In genomic region chr7:110087914-110088313, GRCm38 (mm10) we compare ENCODE assay signal across 17 mouse cellular contexts. TPM values are rescaled to one million over a fixed set of nuclear protein-coding genes. Genes with fewer than 3 reads are reported as not detected.
A peak's percentile ranks its signal among the peaks of the same experiment; 100 is the strongest.
DNase-seq lines count a peak whose midpoint lies in the region; ATAC-seq and TF ChIP-seq lines count a peak whose summit lies in the region.
"Had no signal": no experiment of that assay in that cellular context is flagged by ENCODE, and none has a peak within 500 bp of the region (broad histone marks: within the 10 kb centered on the region; RNA-seq: fewer than 3 reads in every experiment).

No protein-coding gene starts in this region.

- peaks cover 66% of the 10 kb centered on the region for H3K36me3 ChIP-seq in kidney, embryonic 16.5 days (ENCODE audit: insufficient read depth, low read length)
- peaks cover 98% of the 10 kb centered on the region for H3K36me3 ChIP-seq in liver, embryonic 12.5 days
- H3K36me3 ChIP-seq in myocyte (ENCODE audit: control insufficient read depth, insufficient read depth), result peaks cover 69% of the 10 kb centered on the region
- H3K36me3 ChIP-seq in midbrain, postnatal 0 days (ENCODE audit: insufficient read depth, low read length), result peaks cover 42% of the 10 kb centered on the region

- DNase-seq in kidney, postnatal 25 days, result no peak
- DNase-seq in Patski (ENCODE audit: low read depth, low spot score), result peak; percentile 71
- DNase-seq in retina, postnatal 1 day, result no peak
- no peak for DNase-seq in midbrain, postnatal 0 days (ENCODE audit: low spot score)
- DNase-seq in gastrocnemius, postnatal 14 days, result no peak
- DNase-seq: adrenal gland, adult 2 months; cerebellum, adult 11-12 months; cerebellum, postnatal 36 days; gastrocnemius, adult 2 months; heart, postnatal 10 days; thymus, adult 2 months had no signal

- no peak overlapping the region for H3ac ChIP-seq in myocyte (ENCODE audit: control insufficient read depth, insufficient read length)

- no peak overlapping the region for H3K9ac ChIP-seq in kidney, embryonic 16.5 days (replicated peaks; ENCODE audit: low read length)
- no peak overlapping the region for H3K9ac ChIP-seq in liver, embryonic 12.5 days
- H3K9ac ChIP-seq in midbrain, postnatal 0 days (replicated peaks; ENCODE audit: low read length, poor library complexity, severe bottlenecking), result no peak overlapping the region
- H3K9ac ChIP-seq: hindbrain, embryonic 14.5 days; limb, embryonic 12.5 days had no signal

- no peak overlapping the region for H3K4me3 ChIP-seq in kidney, embryonic 16.5 days (ENCODE audit: low read length)
- no peak overlapping the region for H3K4me3 ChIP-seq in liver, embryonic 12.5 days
- H3K4me3 ChIP-seq in myocyte, result no peak overlapping the region
- H3K4me3 ChIP-seq in midbrain, postnatal 0 days (ENCODE audit: low read depth, low read length), result no peak overlapping the region
- H3K4me3 ChIP-seq: gastrocnemius, adult 2 months; limb, embryonic 12.5 days had no signal

- POLR2A ChIA-PET in Patski (lab: Charles Lee), result no interaction called here

- H3K79me2 ChIP-seq in myocyte (ENCODE audit: control insufficient read depth, insufficient read depth), result no peaks in the 10 kb centered on the region

- no peak for TF ChIP-seq POLR2A in myocyte (IDR thresholded peaks at IDR 0.05; ENCODE audit: insufficient read length, low read depth)

- H3K4me1 ChIP-seq in kidney, embryonic 16.5 days (ENCODE audit: insufficient read depth, low read length), result 0 out of 2 replicates have a peak, but pooled peaks cover 3% of the 10 kb centered on the region
- peaks cover 4% of the 10 kb centered on the region; the same call in 1 of the 2 replicates for H3K4me1 ChIP-seq in liver, embryonic 12.5 days
- no peaks in the 10 kb centered on the region for H3K4me1 ChIP-seq in midbrain, postnatal 0 days (ENCODE audit: insufficient read depth, low read length)
- H3K4me1 ChIP-seq: limb, embryonic 12.5 days had no signal

- in situ Hi-C loops in Patski (cut with MboI; ENCODE audit: low pct_unique_long_range_greater_than_20kb), result no loop called here

- intact Hi-C loops in gastrocnemius, postnatal 14 days (cut with DNase I; ENCODE audit: low total_unique reads), result no loop called here

- no peaks in the 10 kb centered on the region for H3K9me3 ChIP-seq in kidney, embryonic 16.5 days (ENCODE audit: low read length)
- H3K9me3 ChIP-seq in liver, embryonic 12.5 days (replicated peaks), result no peaks in the 10 kb centered on the region
- no peaks in the 10 kb centered on the region for H3K9me3 ChIP-seq in midbrain, postnatal 0 days (ENCODE audit: low read length)
- H3K9me3 ChIP-seq: limb, embryonic 12.5 days had no signal

- H3K4me2 ChIP-seq in kidney, embryonic 16.5 days (replicated peaks; ENCODE audit: low read depth, low read length), result no peak overlapping the region
- H3K4me2 ChIP-seq in liver, embryonic 12.5 days, result no peak overlapping the region
- H3K4me2 ChIP-seq in myocyte (ENCODE audit: low read depth), result no peak overlapping the region
- no peak overlapping the region for H3K4me2 ChIP-seq in midbrain, postnatal 0 days (ENCODE audit: low read depth, low read length, poor library complexity, severe bottlenecking)
- H3K4me2 ChIP-seq: hindbrain, embryonic 14.5 days; limb, embryonic 12.5 days had no signal

- TF ChIP-seq CTCF in Patski (IDR thresholded peaks at IDR 0.05), result no peak
- no peak for TF ChIP-seq CTCF in midbrain, postnatal 0 days (IDR thresholded peaks at IDR 0.05)

- peak; percentile 67; the same call in 1 of the 2 replicates for ATAC-seq in kidney, embryonic 16.5 days (ENCODE audit: low FRiP score, low TSS enrichment)
- ATAC-seq in Patski, result peak; percentile 47
- ATAC-seq in liver, embryonic 12.5 days, result peak; percentile 67
- no peak for ATAC-seq in midbrain, postnatal 0 days (ENCODE audit: low FRiP score)
- ATAC-seq: forebrain, embryonic 16.5 days had no signal

- CTCF ChIA-PET in Patski (lab: Charles Lee), result no interaction called here

- H3K27ac ChIP-seq in kidney, embryonic 16.5 days (ENCODE audit: low read length), result peak overlapping the region; percentile 73
- H3K27ac ChIP-seq in liver, embryonic 12.5 days, result no peak overlapping the region
- H3K27ac ChIP-seq in midbrain, postnatal 0 days (ENCODE audit: low read depth, low read length), result no peak overlapping the region
- H3K27ac ChIP-seq: gastrocnemius, adult 2 months; hindbrain, embryonic 14.5 days; limb, embryonic 12.5 days had no signal

- WGBS in kidney, embryonic 16.5 days, result 66% methylated on average over 4 of the region's 4 CpGs
- 72% methylated on average over 4 of the region's 4 CpGs for WGBS in liver, embryonic 12.5 days (ENCODE audit: insufficient replicate concordance)
- 83% methylated on average over 4 of the region's 4 CpGs for WGBS in midbrain, postnatal 0 days

- H3K27me3 ChIP-seq in kidney, embryonic 16.5 days (ENCODE audit: insufficient read depth, low read length), result no peaks in the 10 kb centered on the region
- no peaks in the 10 kb centered on the region for H3K27me3 ChIP-seq in Patski
- H3K27me3 ChIP-seq in liver, embryonic 12.5 days (replicated peaks), result no peaks in the 10 kb centered on the region
- no peaks in the 10 kb centered on the region for H3K27me3 ChIP-seq in myocyte (ENCODE audit: control insufficient read depth, insufficient read depth, insufficient read length)
- no peaks in the 10 kb centered on the region for H3K27me3 ChIP-seq in midbrain, postnatal 0 days (ENCODE audit: insufficient read depth, low read length)
- H3K27me3 ChIP-seq: limb, embryonic 12.5 days had no signal

TF ChIP-seq in myocyte, 11 proteins besides CTCF, POLR2A, EP300 and RAD21:
- TF ChIP-seq USF1 (IDR thresholded peaks at IDR 0.05; ENCODE audit: low read depth) (peak; percentile 20), TCF12 (IDR thresholded peaks at IDR 0.05; ENCODE audit: insufficient read depth, poor library complexity, severe bottlenecking) (no peak)

RNA-seq across cellular contexts. Expression of gene Zfp143, which starts 26.9 kb away (rescaled TPM):
- polyA plus RNA-seq in kidney, embryonic 16.5 days (2015; fragmentation: Nextera tagmentation; extraction: Ambion mirVana), result 22.3 and 22.6 TPM in 2 replicates
- polyA plus RNA-seq in Patski (2021) (12.5 TPM), myocyte (2012; fragmentation: generic; extraction: Trizol) (6.4 TPM)
- polyA plus RNA-seq in liver, embryonic 12.5 days (2016; fragmentation: Nextera tagmentation; extraction: Ambion mirVana), result 13.5 and 14.2 TPM in 2 replicates
- total RNA-seq in midbrain, postnatal 0 days (2014; rRNA removed), result 6.7 and 8.6 TPM in 2 replicates
- polyA plus RNA-seq in midbrain, postnatal 0 days (2015; fragmentation: Nextera tagmentation; extraction: Ambion mirVana), result 4.9 and 5.8 TPM in 2 replicates
- 1 to 10 TPM; 7.0 to 7.9 TPM for total RNA-seq in gastrocnemius, postnatal 14 days (2021)

RNA-seq across cellular contexts. Expression of gene Wee1, which starts 33.9 kb away (rescaled TPM):
- 20.6 TPM in 2 replicates for polyA plus RNA-seq in kidney, embryonic 16.5 days (2015; fragmentation: Nextera tagmentation; extraction: Ambion mirVana)
- polyA plus RNA-seq in Patski (2021) (28.5 TPM), myocyte (2012; fragmentation: generic; extraction: Trizol) (4.6 TPM)
- polyA plus RNA-seq in liver, embryonic 12.5 days (2016; fragmentation: Nextera tagmentation; extraction: Ambion mirVana), result 23.6 and 24.9 TPM in 2 replicates
- total RNA-seq in midbrain, postnatal 0 days (2014; rRNA removed), result 4.1 and 5.1 TPM in 2 replicates
- 3.6 and 3.7 TPM in 2 replicates for polyA plus RNA-seq in midbrain, postnatal 0 days (2015; fragmentation: Nextera tagmentation; extraction: Ambion mirVana)
- 1 to 10 TPM; 4.3 to 6.4 TPM for total RNA-seq in gastrocnemius, postnatal 14 days (2021)
